In the genomic region with DNA sequence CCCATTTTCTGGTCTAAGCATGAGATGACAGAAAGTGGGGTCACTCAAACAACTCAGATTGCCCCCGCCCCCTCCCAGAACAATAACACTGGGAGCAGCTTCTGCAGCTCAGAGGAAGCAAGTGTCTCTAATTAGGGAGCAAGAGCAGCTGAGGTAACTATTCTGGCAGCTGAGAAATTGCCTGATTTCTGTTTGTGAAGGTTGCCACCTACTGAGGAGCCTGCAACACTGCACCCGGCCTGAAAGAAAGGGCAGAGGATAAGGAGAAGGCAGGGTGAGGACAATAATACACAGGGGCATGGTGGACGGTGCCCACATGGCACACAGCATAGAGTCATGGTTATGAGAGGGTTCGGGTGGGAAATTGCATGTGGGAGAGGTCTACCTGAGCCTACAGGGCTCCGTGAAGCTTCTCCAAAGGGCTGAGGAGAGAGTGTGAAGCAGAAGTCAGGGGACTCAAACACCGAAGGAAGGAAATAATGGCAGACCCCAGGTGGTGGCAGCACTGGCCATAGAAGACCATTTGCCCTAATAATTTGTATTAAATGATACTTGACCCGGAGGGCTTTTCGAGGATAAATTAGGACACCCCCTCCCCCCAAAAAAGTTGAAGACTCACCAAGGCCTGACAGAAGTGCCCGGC, we compare ENCODE assay signal across 9 mouse cellular contexts.
A peak's percentile ranks its signal among the peaks of the same experiment; 100 is the strongest.
DNase-seq lines count a peak whose midpoint lies in the region; ATAC-seq lines count a peak whose summit lies in the region.
"Had no signal": no experiment of that assay in that cellular context is flagged by ENCODE, and none has a peak within 500 bp of the region (broad histone marks: within the 10 kb centered on the region; RNA-seq: fewer than 3 reads in every experiment).

No protein-coding gene starts in this region.

- H3K27ac ChIP-seq in forebrain, embryonic 14.5 days (ENCODE audit: low read depth, low read length) = 0 out of 2 replicates have a peak overlapping the region, but pooled peaks have one; percentile 27
- H3K27ac ChIP-seq: heart, embryonic 13.5 days had no signal

- WGBS in forebrain, embryonic 14.5 days = 27% methylated on average over 9 of the region's 9 CpGs

- no peak overlapping the region for H3K4me2 ChIP-seq in forebrain, embryonic 14.5 days (ENCODE audit: low read length)
- H3K4me2 ChIP-seq: heart, embryonic 13.5 days had no signal

- no peak overlapping the region for H3K4me3 ChIP-seq in forebrain, embryonic 14.5 days (ENCODE audit: low read depth, low read length)
- H3K4me3 ChIP-seq: heart, embryonic 13.5 days had no signal

- H3K27me3 ChIP-seq in forebrain, embryonic 14.5 days (replicated peaks; ENCODE audit: control insufficient read depth, insufficient read depth, low read length) = no peaks in the 10 kb centered on the region
- H3K27me3 ChIP-seq: heart, embryonic 13.5 days had no signal

- H3K9me3 ChIP-seq in forebrain, embryonic 14.5 days (replicated peaks; ENCODE audit: control insufficient read depth, low read length) = no peaks in the 10 kb centered on the region
- H3K9me3 ChIP-seq: heart, embryonic 13.5 days had no signal

- ATAC-seq in forebrain, embryonic 14.5 days = peak; percentile 89
- no peak for ATAC-seq in activated CD4-positive, CD25-positive, alpha-beta regulatory T cell, adult 4 months

- 0 out of 2 replicates have a peak overlapping the region, but pooled peaks have one; percentile 50 for H3K9ac ChIP-seq in forebrain, embryonic 14.5 days (ENCODE audit: low read length)
- H3K9ac ChIP-seq: heart, embryonic 13.5 days had no signal

- intact Hi-C loops in heart, postnatal 25 days (cut with DNase I) = loop anchor here (2.0 to 10.0 kb wide), 4 partner anchors 91 to 539 kb away; no protein-coding TSS in a partner anchor

- H3K36me3 ChIP-seq in forebrain, embryonic 14.5 days (ENCODE audit: control insufficient read depth, insufficient read depth, low read length) = no peaks in the 10 kb centered on the region
- H3K36me3 ChIP-seq: heart, embryonic 13.5 days had no signal

- H3K4me1 ChIP-seq in forebrain, embryonic 14.5 days (ENCODE audit: control insufficient read depth, insufficient read depth, low read length) = peaks cover 5% of the 10 kb centered on the region; the same call in 1 of the 2 replicates

- DNase-seq in Muller cell, postnatal 12 days (ENCODE audit: inconsistent ontology term) = peak; percentile 86
- peak; percentile 68 for DNase-seq in cerebellum, adult 11 months
- peak; percentile 95 for DNase-seq in forebrain, embryonic 14.5 days (ENCODE audit: low spot score)
- peak; percentile 11 for DNase-seq in heart, postnatal 25 days (ENCODE audit: low spot score)
- DNase-seq in kidney, postnatal 36 days = peak; percentile 29 to 60
- DNase-seq in lung, adult 18-20 months = peak; percentile 12 to 21
- peak; percentile 16 for DNase-seq in ovary, postnatal 10 days (ENCODE audit: low spot score)

Comparison
In these comparisons a context has a peak if more than half of its experiments do, and no peak if none do; other contexts are left out.
1. DNase-seq: peak in every context shown above with its lines; median percentile 95 in forebrain, embryonic 14.5 days; 86 in Muller cell, postnatal 12 days; 68 in cerebellum, adult 11 months; 44 in kidney, postnatal 36 days; 16 in lung, adult 18-20 months; 16 in ovary, postnatal 10 days; 11 in heart, postnatal 25 days.